Mouse (Mus musculus): ENCODE measurements around the gene Cadm1.

Gene Cadm1

GRCm38 (mm10) chr9:47803531-47804105 is 273.6 kb downstream of the Cadm1 start:
- no peak for DNase-seq

- no peak for DNase-seq
Observed at GRCm38 (mm10) chr9:47805658-47806057, 275.7 kb downstream of the Cadm1 start.

- DNase-seq, result no peak
Observed at GRCm38 (mm10) chr9:47825668-47826067, 295.7 kb downstream of the Cadm1 start.

GRCm38 (mm10) chr9:47828762-47829161 is 298.8 kb downstream of the Cadm1 start:
- peak in 1 of 2 experiments; percentile 5 for DNase-seq

GRCm38 (mm10) chr9:47829204-47829603 is 299.2 kb downstream of the Cadm1 start:
- no peak for DNase-seq

GRCm38 (mm10) chr9:47829846-47830245 is 299.9 kb downstream of the Cadm1 start:
- DNase-seq, result no peak

GRCm38 (mm10) chr9:47831412-47831811 is 301.4 kb downstream of the Cadm1 start:
- no peak for DNase-seq

- no peak for DNase-seq
Observed at GRCm38 (mm10) chr9:47838170-47838569, 308.2 kb downstream of the Cadm1 start.

GRCm38 (mm10) chr9:47838890-47839691 is 309.1 kb downstream of the Cadm1 start:
- no peak for DNase-seq

GRCm38 (mm10) chr9:47839692-47840025 is 309.7 kb downstream of the Cadm1 start:
- DNase-seq, result peak in 1 of 2 experiments; percentile 3

GRCm38 (mm10) chr9:47843328-47843727 is 313.4 kb downstream of the Cadm1 start:
- no peak for DNase-seq

GRCm38 (mm10) chr9:47846275-47846674 is 316.3 kb downstream of the Cadm1 start:
- no peak for DNase-seq

GRCm38 (mm10) chr9:47846926-47847325 is 317.0 kb downstream of the Cadm1 start:
- no peak for DNase-seq

- DNase-seq, result no peak
Observed at GRCm38 (mm10) chr9:47847797-47848196, 317.8 kb downstream of the Cadm1 start.

GRCm38 (mm10) chr9:47848745-47849144 is 318.8 kb downstream of the Cadm1 start:
- DNase-seq, result no peak

GRCm38 (mm10) chr9:47856311-47856710 is 326.3 kb downstream of the Cadm1 start:
- DNase-seq, result peak; percentile 6 to 60

GRCm38 (mm10) chr9:47857235-47857634 is 327.3 kb downstream of the Cadm1 start:
- no peak for DNase-seq

- no peak for DNase-seq
Observed at GRCm38 (mm10) chr9:47858134-47858533, 328.2 kb downstream of the Cadm1 start.

GRCm38 (mm10) chr9:47858778-47859395 is 328.9 kb downstream of the Cadm1 start:
- DNase-seq, result no peak

- no peak for DNase-seq
Observed at GRCm38 (mm10) chr9:47860994-47861393, 331.0 kb downstream of the Cadm1 start.

GRCm38 (mm10) chr9:47861783-47862182 is 331.8 kb downstream of the Cadm1 start:
- DNase-seq, result no peak

- DNase-seq, result no peak
Observed at GRCm38 (mm10) chr9:47866001-47866400, 336.0 kb downstream of the Cadm1 start.

- DNase-seq, result no peak
Observed at GRCm38 (mm10) chr9:47867474-47867873, 337.5 kb downstream of the Cadm1 start.

- no peak for DNase-seq
Observed at GRCm38 (mm10) chr9:47869661-47870060, 339.7 kb downstream of the Cadm1 start.

Measured in kidney, postnatal 36 days (tissue).